ENCODE assay signal across 21 mouse cellular contexts in genomic region chr5:24364061-24364460, GRCm38 (mm10). TPM values are rescaled to one million over a fixed set of nuclear protein-coding genes. Genes with fewer than 3 reads are reported as not detected.
DNase-seq lines count a peak whose midpoint lies in the region; ATAC-seq and TF ChIP-seq lines count a peak whose summit lies in the region.
"Had no signal": no experiment of that assay in that cellular context is flagged by ENCODE, and none has a peak within 500 bp of the region (broad histone marks: within the 10 kb centered on the region; RNA-seq: fewer than 3 reads in every experiment).

No protein-coding gene starts in this region.

- no peak overlapping the region for H3K9ac ChIP-seq in heart, embryonic 16.5 days (ENCODE audit: low read length)
- H3K9ac ChIP-seq in ES-E14 (ENCODE audit: insufficient read depth, low read depth, low read length, poor library complexity, severe bottlenecking): peak overlapping the region; percentile 30
- H3K9ac ChIP-seq in stomach, postnatal 0 days (ENCODE audit: low read length): no peak overlapping the region
- H3K9ac ChIP-seq: limb, embryonic 15.5 days; liver, postnatal 0 days had no signal

- H3K9me3 ChIP-seq in heart, embryonic 16.5 days (replicated peaks; ENCODE audit: control insufficient read depth, low read length): no peaks in the 10 kb centered on the region
- H3K9me3 ChIP-seq in ES-E14 (ENCODE audit: control insufficient read depth, insufficient read depth, low read depth, low read length): no peaks in the 10 kb centered on the region
- no peaks in the 10 kb centered on the region for H3K9me3 ChIP-seq in stomach, postnatal 0 days (ENCODE audit: control insufficient read depth, low read length)
- H3K9me3 ChIP-seq: limb, embryonic 15.5 days had no signal

- H3K36me3 ChIP-seq in heart, embryonic 16.5 days (ENCODE audit: control insufficient read depth, insufficient read depth): no peaks in the 10 kb centered on the region
- H3K36me3 ChIP-seq in ES-E14 (ENCODE audit: control insufficient read depth, insufficient read depth, low read length, poor library complexity, severe bottlenecking): no peaks in the 10 kb centered on the region
- H3K36me3 ChIP-seq in stomach, postnatal 0 days (ENCODE audit: control insufficient read depth, insufficient read depth, low read length): no peaks in the 10 kb centered on the region
- H3K36me3 ChIP-seq: limb, embryonic 15.5 days had no signal

- H3K4me3 ChIP-seq in heart, embryonic 16.5 days (ENCODE audit: low read length): no peak overlapping the region
- no peak overlapping the region for H3K4me3 ChIP-seq in layer of hippocampus, adult 2 months
- H3K4me3 ChIP-seq in ES-E14 (ENCODE audit: insufficient read depth in 1 of 2, low read depth in 1 of 2, low read length in 2 of 2, poor library complexity in 1 of 2, severe bottlenecking in 1 of 2): peak overlapping the region in 1 of 2 experiments; percentile 18; a peak in 1 of 4 replicates
- no peak overlapping the region for H3K4me3 ChIP-seq in stomach, postnatal 0 days (ENCODE audit: low read depth, low read length)
- H3K4me3 ChIP-seq: limb, embryonic 15.5 days had no signal

- ATAC-seq in heart, embryonic 16.5 days (replicated peaks; ENCODE audit: extremely low read depth, insufficient read depth, low FRiP score): no peak
- ATAC-seq in stomach, postnatal 0 days (ENCODE audit: low FRiP score, low TSS enrichment): no peak
- ATAC-seq: midbrain, embryonic 16.5 days had no signal

- WGBS in heart, embryonic 16.5 days: 61% methylated on average over 3 of the region's 3 CpGs
- WGBS in stomach, postnatal 0 days: 66% methylated on average over 3 of the region's 3 CpGs

- TF ChIP-seq CTCF in layer of hippocampus, adult 2 months (conservative IDR thresholded peaks at IDR 0.05): no peak
- TF ChIP-seq CTCF in stomach, postnatal 0 days (IDR thresholded peaks at IDR 0.05; ENCODE audit: low read depth): no peak

- no peaks in the 10 kb centered on the region for H3K27me3 ChIP-seq in heart, embryonic 16.5 days (ENCODE audit: control insufficient read depth, insufficient read depth, low read length)
- H3K27me3 ChIP-seq in stomach, postnatal 0 days (ENCODE audit: control insufficient read depth, insufficient read depth, low read length): no peaks in the 10 kb centered on the region
- H3K27me3 ChIP-seq: limb, embryonic 15.5 days had no signal

- peak overlapping the region; percentile 66 for H3K27ac ChIP-seq in heart, embryonic 16.5 days (ENCODE audit: low read length)
- peak overlapping the region; percentile 32; the same call in 1 of the 2 replicates for H3K27ac ChIP-seq in layer of hippocampus, adult 2 months
- no peak overlapping the region for H3K27ac ChIP-seq in ES-E14 (ENCODE audit: insufficient read depth, low read depth, low read length, poor library complexity, severe bottlenecking)
- no peak overlapping the region for H3K27ac ChIP-seq in stomach, postnatal 0 days (replicated peaks)
- H3K27ac ChIP-seq: limb, embryonic 15.5 days had no signal

- TF ChIP-seq EP300 in stomach, postnatal 0 days (optimal IDR thresholded peaks at IDR 0.05): no peak

- peaks cover 5% of the 10 kb centered on the region for H3K4me1 ChIP-seq in heart, embryonic 16.5 days (ENCODE audit: control insufficient read depth, insufficient read depth, low read length)
- peaks cover 6 to 26% of the 10 kb centered on the region in 2 experiments; a peak in 2 of 4 replicates for H3K4me1 ChIP-seq in ES-E14 (ENCODE audit: control insufficient read depth in 2 of 2, insufficient read depth in 2 of 2, low read length in 2 of 2, poor library complexity in 1 of 2)
- no peaks in the 10 kb centered on the region for H3K4me1 ChIP-seq in stomach, postnatal 0 days (replicated peaks; ENCODE audit: control insufficient read depth, insufficient read depth)

- intact Hi-C loops in heart, postnatal 25 days (cut with DNase I): no loop called here
- intact Hi-C loops in heart, postnatal 36 days (cut with DNase I): loop anchor here (10.0 kb wide), 1 partner anchor 199 kb away; the partner anchor contains the start of gene Nupl2

- H3K4me2 ChIP-seq in heart, embryonic 16.5 days (ENCODE audit: low read depth, low read length): no peak overlapping the region
- no peak overlapping the region for H3K4me2 ChIP-seq in stomach, postnatal 0 days (replicated peaks; ENCODE audit: low read depth)
- H3K4me2 ChIP-seq: limb, embryonic 15.5 days had no signal

- DNase-seq in heart, adult 11 months: peak; percentile 95
- no peak for DNase-seq in heart, postnatal 25 days (ENCODE audit: low spot score)
- DNase-seq in heart, postnatal 36 days: no peak
- DNase-seq in layer of hippocampus, adult 2 months (ENCODE audit: low spot score in 2 of 2): no peak
- DNase-seq in layer of hippocampus, adult 11-12 months (ENCODE audit: low spot score): no peak
- no peak for DNase-seq in ES-E14 (ENCODE audit: low read depth, low spot score)
- DNase-seq in stomach, postnatal 0 days (ENCODE audit: low spot score): no peak
- DNase-seq: cerebellum, adult 2 months; cerebellum, postnatal 36 days; layer of hippocampus, postnatal 36 days; right cerebral cortex, postnatal 14 days; spleen, adult 18-20 months; thymus, adult 2 months had no signal

- in situ Hi-C loops in ES-E14 (cut with MboI; ENCODE audit: low sequenced_read_pairs in 2 of 2, unreplicated experiment in 2 of 2): no loop called here

TF ChIP-seq in ES-E14, 5 proteins besides CTCF, POLR2A, EP300 and RAD21:
- no peak for TF ChIP-seq ZNF384 (IDR thresholded peaks at IDR 0.05; ENCODE audit: low read depth, low read length)
- no peak for TF ChIP-seq HCFC1 (IDR thresholded peaks at IDR 0.05; ENCODE audit: borderline replicate concordance, insufficient read depth, low read length)
- TF ChIP-seq MAFK (IDR thresholded peaks at IDR 0.05; ENCODE audit: insufficient read depth, low read depth, low read length): no peak
- TF ChIP-seq CHD2 (IDR thresholded peaks at IDR 0.05; ENCODE audit: low read depth, low read length): no peak
- TF ChIP-seq ZC3H11A (IDR thresholded peaks at IDR 0.05; ENCODE audit: borderline replicate concordance, low read depth, low read length): no peak

RNA-seq across cellular contexts. Expression of gene Nos3, which starts 0.5 kb away (rescaled TPM):
- 10 to 100 TPM; 24.1 to 28.1 TPM for total RNA-seq in heart, postnatal 25 days (2021)
- polyA plus RNA-seq in heart, embryonic 16.5 days (2015; fragmentation: Nextera tagmentation; extraction: Ambion mirVana): 27.3 and 31.9 TPM in 2 replicates
- 10 to 100 TPM; 23.7 to 26.2 TPM for total RNA-seq in heart, postnatal 36 days (2021)
- 1 to 10 TPM; 6.6 to 7.8 TPM for total RNA-seq in layer of hippocampus, adult 2 months (2021)
- 2.2 and 5.8 TPM in 2 replicates for total RNA-seq in ES-E14 (2012; rRNA removed)
- polyA plus RNA-seq in stomach, postnatal 0 days (2015; fragmentation: Nextera tagmentation; extraction: Ambion mirVana): 3.1 and 3.2 TPM in 2 replicates
- total RNA-seq: hematopoietic stem cell, adult 5-6 weeks; neutrophil, adult 5-6 weeks had no signal

RNA-seq across cellular contexts. Expression of gene Kcnh2, which starts 12.7 kb away (rescaled TPM):
- 10 to 100 TPM; 62.4 to 67.2 TPM for total RNA-seq in heart, postnatal 25 days (2021)
- polyA plus RNA-seq in heart, embryonic 16.5 days (2015; fragmentation: Nextera tagmentation; extraction: Ambion mirVana): 18.0 and 25.2 TPM in 2 replicates
- 10 to 100 TPM; 56.3 to 72.6 TPM for total RNA-seq in heart, postnatal 36 days (2021)
- total RNA-seq in layer of hippocampus, adult 2 months (2021): 10 to 100 TPM; 21.7 to 23.6 TPM
- total RNA-seq in ES-E14 (2012; rRNA removed): 6.5 and 7.7 TPM in 2 replicates
- polyA plus RNA-seq in stomach, postnatal 0 days (2015; fragmentation: Nextera tagmentation; extraction: Ambion mirVana): 3.7 and 3.8 TPM in 2 replicates

RNA-seq across cellular contexts. Expression of gene Atg9b, which starts 27.9 kb away (rescaled TPM):
- 1 to 10 TPM in 1 of 2 experiments, under 1 TPM in 1; 0.42 to 1.2 TPM for total RNA-seq in heart, postnatal 25 days (2021)
- polyA plus RNA-seq in heart, embryonic 16.5 days (2015; fragmentation: Nextera tagmentation; extraction: Ambion mirVana): 2.3 and 2.6 TPM in 2 replicates
- under 1 TPM; 0.27 to 0.75 TPM for total RNA-seq in heart, postnatal 36 days (2021)
- total RNA-seq in layer of hippocampus, adult 2 months (2021): 1 to 10 TPM; 3.0 to 3.2 TPM
- 3.7 and 8.2 TPM in 2 replicates for total RNA-seq in ES-E14 (2012; rRNA removed)
- 4.1 and 5.8 TPM in 2 replicates for polyA plus RNA-seq in stomach, postnatal 0 days (2015; fragmentation: Nextera tagmentation; extraction: Ambion mirVana)
- total RNA-seq: neutrophil, adult 5-6 weeks had no signal

RNA-seq across cellular contexts. Expression of gene Abcb8, which starts 29.4 kb away (rescaled TPM):
- 10 to 100 TPM; 82.8 to 83.7 TPM for total RNA-seq in heart, postnatal 25 days (2021)
- polyA plus RNA-seq in heart, embryonic 16.5 days (2015; fragmentation: Nextera tagmentation; extraction: Ambion mirVana): 71.1 and 77.3 TPM in 2 replicates
- 10 to 100 TPM; 83.7 to 84.9 TPM for total RNA-seq in heart, postnatal 36 days (2021)
- 10 to 100 TPM; 50.8 to 57.0 TPM for total RNA-seq in layer of hippocampus, adult 2 months (2021)
- total RNA-seq in ES-E14 (2012; rRNA removed): 46.5 and 70.5 TPM in 2 replicates
- 29.3 and 30.2 TPM in 2 replicates for polyA plus RNA-seq in stomach, postnatal 0 days (2015; fragmentation: Nextera tagmentation; extraction: Ambion mirVana)

RNA-seq across cellular contexts. Expression of gene Asic3, which starts 49.1 kb away (rescaled TPM):
- under 1 TPM in 1 of 2 experiments, not detected in 1; 0.17 TPM for total RNA-seq in heart, postnatal 25 days (2021)
- 0.14 TPM in 1 of 2 replicates, not detected in the other for polyA plus RNA-seq in heart, embryonic 16.5 days (2015; fragmentation: Nextera tagmentation; extraction: Ambion mirVana)
- not detected for total RNA-seq in heart, postnatal 36 days (2021)
- total RNA-seq in layer of hippocampus, adult 2 months (2021): under 1 TPM; 0.20 to 0.39 TPM
- 0.40 and 0.90 TPM in 2 replicates for total RNA-seq in ES-E14 (2012; rRNA removed)
- polyA plus RNA-seq in stomach, postnatal 0 days (2015; fragmentation: Nextera tagmentation; extraction: Ambion mirVana): 0.10 TPM in 1 of 2 replicates, not detected in the other
- total RNA-seq: hematopoietic stem cell, adult 5-6 weeks; left cerebral cortex, postnatal 36 days had no signal
- polyA plus RNA-seq: forebrain, embryonic 11.5 days; liver, postnatal 0 days; midbrain, embryonic 16.5 days had no signal

Comparison
In these comparisons a context has a peak if more than half of its experiments do, and no peak if none do; other contexts are left out.
1. H3K27ac ChIP-seq: peak in heart, embryonic 16.5 days (single experiment) and layer of hippocampus, adult 2 months (single experiment); none in ES-E14 (single experiment) and stomach, postnatal 0 days (single experiment).